Mouse (Mus musculus): ENCODE results near the gene 4930415O20Rik.

DNA sequence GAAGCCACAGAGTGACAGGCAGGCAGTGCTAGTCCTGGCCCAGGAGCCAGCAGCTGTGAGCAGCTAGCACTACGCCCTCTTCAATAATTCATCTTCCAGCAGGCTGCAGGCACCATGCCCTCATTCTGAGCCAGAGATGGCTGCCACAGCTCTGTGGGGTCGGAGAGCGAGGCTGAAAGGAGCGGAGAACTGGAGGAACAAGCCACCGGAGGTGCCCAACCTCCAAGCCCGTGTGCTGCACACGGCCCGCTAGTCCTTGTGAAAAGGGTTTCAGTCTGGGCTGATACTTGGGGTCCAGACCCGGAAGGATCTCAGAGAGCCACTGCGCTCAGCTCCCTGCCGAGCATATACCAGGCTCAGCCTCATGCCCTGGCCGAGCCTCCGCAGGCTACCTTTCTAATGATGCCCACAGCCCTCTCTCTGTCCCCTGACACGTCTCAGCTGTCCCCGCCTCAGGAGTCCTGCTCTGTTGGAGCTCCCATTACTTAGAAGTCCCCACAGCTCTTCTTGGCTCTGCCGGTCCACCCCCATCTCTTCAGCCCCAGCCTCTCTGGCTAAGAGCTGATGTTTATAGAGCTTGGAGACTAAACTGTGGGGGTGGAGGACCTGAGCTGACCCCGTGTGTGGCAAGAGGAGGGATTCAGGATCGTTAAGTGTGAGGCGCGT, 57.9 kb downstream of the 4930415O20Rik start:
- TF ChIP-seq EP300 (IDR thresholded peaks at IDR 0.05; ENCODE audit: low read depth), result no peak
- TF ChIP-seq CTCF (IDR thresholded peaks at IDR 0.05; ENCODE audit: low read depth), result no peak

All from liver, postnatal 0 days (tissue).